Comparison of ENCODE assay signal across 8 mouse cellular contexts in genomic region chr4:126110374-126111152, GRCm38 (mm10). TPM values are rescaled to one million over a fixed set of nuclear protein-coding genes. Genes with fewer than 3 reads are reported as not detected.
DNase-seq lines count a peak whose midpoint lies in the region; ATAC-seq and TF ChIP-seq lines count a peak whose summit lies in the region.

No protein-coding gene starts in this region.

- no peak for DNase-seq in ES-E14 (ENCODE audit: low read depth, low spot score)
- DNase-seq in cerebellum, adult 11 months: peak; percentile 73
- DNase-seq in frontal cortex, postnatal 25 days (ENCODE audit: low spot score in 2 of 2): peak; percentile 56 to 70
- peak; percentile 70 for DNase-seq in left cerebral cortex, adult 11 months (ENCODE audit: low spot score)
- DNase-seq in lung, postnatal 25 days (ENCODE audit: low spot score): peak; percentile 91
- DNase-seq in right cerebral cortex, adult 18-20 months: peak; percentile 89
- DNase-seq in urinary bladder, adult 2 months (ENCODE audit: low spot score): peak; percentile 72

- H3K27me3 ChIP-seq in hindbrain, embryonic 13.5 days: no peaks in the 10 kb centered on the region

- H3K27ac ChIP-seq in ES-E14 (ENCODE audit: insufficient read depth, low read depth, low read length, poor library complexity, severe bottlenecking): peak overlapping the region; percentile 22
- H3K27ac ChIP-seq in hindbrain, embryonic 13.5 days: peak overlapping the region; percentile 85

- H3K9ac ChIP-seq in ES-E14 (ENCODE audit: insufficient read depth, low read depth, low read length, poor library complexity, severe bottlenecking): peak overlapping the region; percentile 6; the same call in 1 of the 2 replicates
- H3K9ac ChIP-seq in hindbrain, embryonic 13.5 days: peak overlapping the region; percentile 65

- peak overlapping the region; percentile 13 to 22; a peak in 1 of 4 replicates for H3K4me3 ChIP-seq in ES-E14 (ENCODE audit: insufficient read depth in 1 of 2, low read depth in 1 of 2, low read length in 2 of 2, poor library complexity in 1 of 2, severe bottlenecking in 1 of 2)
- no peak overlapping the region for H3K4me3 ChIP-seq in hindbrain, embryonic 13.5 days

- in situ Hi-C loops in ES-E14 (cut with MboI; ENCODE audit: low sequenced_read_pairs in 2 of 2, unreplicated experiment in 2 of 2): no loop called here

- peak overlapping the region; percentile 37 for H3K4me2 ChIP-seq in hindbrain, embryonic 13.5 days

- no peaks in the 10 kb centered on the region for H3K9me3 ChIP-seq in ES-E14 (ENCODE audit: control insufficient read depth, insufficient read depth, low read depth, low read length)
- no peaks in the 10 kb centered on the region for H3K9me3 ChIP-seq in hindbrain, embryonic 13.5 days

- peak; percentile 57 for ATAC-seq in hindbrain, embryonic 13.5 days (ENCODE audit: low FRiP score)

- peaks cover 7 to 21% of the 10 kb centered on the region in 2 experiments for H3K4me1 ChIP-seq in ES-E14 (ENCODE audit: control insufficient read depth in 2 of 2, insufficient read depth in 2 of 2, low read length in 2 of 2, poor library complexity in 1 of 2)
- H3K4me1 ChIP-seq in hindbrain, embryonic 13.5 days (replicated peaks): peaks cover 75% of the 10 kb centered on the region

- WGBS in hindbrain, embryonic 13.5 days: 5% methylated on average over 12 of the region's 12 CpGs

- no peaks in the 10 kb centered on the region; the same call in 1 of the 2 replicates for H3K36me3 ChIP-seq in ES-E14 (ENCODE audit: control insufficient read depth, insufficient read depth, low read length, poor library complexity, severe bottlenecking)
- H3K36me3 ChIP-seq in hindbrain, embryonic 13.5 days: no peaks in the 10 kb centered on the region

TF ChIP-seq in ES-E14, 5 proteins besides CTCF, POLR2A, EP300 and RAD21:
- TF ChIP-seq HCFC1 (IDR thresholded peaks at IDR 0.05; ENCODE audit: borderline replicate concordance, insufficient read depth, low read length): no peak
- no peak for TF ChIP-seq ZNF384 (IDR thresholded peaks at IDR 0.05; ENCODE audit: low read depth, low read length)
- no peak for TF ChIP-seq ZC3H11A (IDR thresholded peaks at IDR 0.05; ENCODE audit: borderline replicate concordance, low read depth, low read length)
- TF ChIP-seq MAFK (IDR thresholded peaks at IDR 0.05; ENCODE audit: insufficient read depth, low read depth, low read length): no peak
- TF ChIP-seq CHD2 (IDR thresholded peaks at IDR 0.05; ENCODE audit: low read depth, low read length): no peak

RNA-seq across cellular contexts. Expression of gene Stk40, which starts 6.8 kb away (rescaled TPM):
- 20.1 and 20.2 TPM in 2 replicates for total RNA-seq in ES-E14 (2012; rRNA removed)
- 35.1 and 35.5 TPM in 2 replicates for polyA plus RNA-seq in hindbrain, embryonic 13.5 days (2015; fragmentation: Nextera tagmentation; extraction: Ambion mirVana)
- polyA plus RNA-seq in urinary bladder, adult 2 months (2012; rRNA removed): 26.3 and 40.8 TPM in 2 replicates

RNA-seq across cellular contexts. Expression of gene Lsm10, which starts 14.1 kb away (rescaled TPM):
- 15.0 and 21.8 TPM in 2 replicates for total RNA-seq in ES-E14 (2012; rRNA removed)
- polyA plus RNA-seq in hindbrain, embryonic 13.5 days (2015; fragmentation: Nextera tagmentation; extraction: Ambion mirVana): 47.5 and 47.9 TPM in 2 replicates
- 48.2 and 49.5 TPM in 2 replicates for polyA plus RNA-seq in urinary bladder, adult 2 months (2012; rRNA removed)

RNA-seq across cellular contexts. Expression of gene Eva1b, which starts 37.0 kb away (rescaled TPM):
- 44.2 and 48.7 TPM in 2 replicates for total RNA-seq in ES-E14 (2012; rRNA removed)
- 15.0 and 15.5 TPM in 2 replicates for polyA plus RNA-seq in hindbrain, embryonic 13.5 days (2015; fragmentation: Nextera tagmentation; extraction: Ambion mirVana)
- 64.1 and 68.0 TPM in 2 replicates for polyA plus RNA-seq in urinary bladder, adult 2 months (2012; rRNA removed)

RNA-seq across cellular contexts. Expression of gene Oscp1, which starts 52.2 kb away (rescaled TPM):
- total RNA-seq in ES-E14 (2012; rRNA removed): 5.9 and 7.2 TPM in 2 replicates
- polyA plus RNA-seq in hindbrain, embryonic 13.5 days (2015; fragmentation: Nextera tagmentation; extraction: Ambion mirVana): 33.1 and 35.1 TPM in 2 replicates
- polyA plus RNA-seq in urinary bladder, adult 2 months (2012; rRNA removed): 1.2 and 3.3 TPM in 2 replicates

RNA-seq across cellular contexts. Expression of gene Sh3d21, which starts 52.7 kb away (rescaled TPM):
- total RNA-seq in ES-E14 (2012; rRNA removed): 2.4 and 3.0 TPM in 2 replicates
- 1.3 and 1.4 TPM in 2 replicates for polyA plus RNA-seq in hindbrain, embryonic 13.5 days (2015; fragmentation: Nextera tagmentation; extraction: Ambion mirVana)
- polyA plus RNA-seq in urinary bladder, adult 2 months (2012; rRNA removed): 10.1 and 11.8 TPM in 2 replicates
